Mouse (Mus musculus): ENCODE results near the gene Sycp2. TPM values are rescaled to one million over a fixed set of nuclear protein-coding genes. Genes with fewer than 3 reads are reported as not detected.
"Not testable (repeated sequence)": the region's sequence is repeated elsewhere in the genome, so short reads cannot be mapped to it uniquely, and the experiment has no call there.

Sycp2 gene
- polyA plus RNA-seq, 1 experiment from 2014 or later: 0.75 TPM

- H3K4me1 ChIP-seq (ENCODE audit: control insufficient read depth, insufficient read depth, low read length); ATAC-seq (ENCODE audit: low read depth); H3K9ac ChIP-seq (replicated peaks; ENCODE audit: low read depth, low read length); H3K36me3 ChIP-seq (ENCODE audit: control insufficient read depth, insufficient read depth, low read length); H3K9me3 ChIP-seq (ENCODE audit: control insufficient read depth, low read length); H3K27me3 ChIP-seq (ENCODE audit: control insufficient read depth, insufficient read depth, low read length); H3K4me2 ChIP-seq (ENCODE audit: low read depth, low read length); H3K4me3 ChIP-seq (ENCODE audit: low read depth, low read length); H3K27ac ChIP-seq (ENCODE audit: low read depth, low read length): not testable (repeated sequence)
Observed at GRCm38 (mm10) chr2:178342105-178342504, 65.4 kb downstream of the Sycp2 start.

GRCm38 (mm10) chr2:178339044-178339443, 68.4 kb downstream of the Sycp2 start:
- no peak overlapping the region for H3K4me3 ChIP-seq (ENCODE audit: low read depth, low read length)
- peaks cover 4% of the 10 kb centered on the region; the same call in 1 of the 2 replicates for H3K36me3 ChIP-seq (ENCODE audit: control insufficient read depth, insufficient read depth, low read length)
- no peaks in the 10 kb centered on the region for H3K9me3 ChIP-seq (ENCODE audit: control insufficient read depth, low read length)
- no peaks in the 10 kb centered on the region for H3K4me1 ChIP-seq (ENCODE audit: control insufficient read depth, insufficient read depth, low read length)
- 4% methylated on average over 2 of the region's 2 CpGs for WGBS
- H3K27ac ChIP-seq (ENCODE audit: low read depth, low read length): no peak overlapping the region
- no peaks in the 10 kb centered on the region for H3K27me3 ChIP-seq (ENCODE audit: control insufficient read depth, insufficient read depth, low read length)
- no peak overlapping the region for H3K4me2 ChIP-seq (ENCODE audit: low read depth, low read length)
- ATAC-seq (ENCODE audit: low read depth): 0 out of 2 replicates have a peak, but pooled peaks have one; percentile 31
- H3K9ac ChIP-seq (replicated peaks; ENCODE audit: low read depth, low read length): no peak overlapping the region

- H3K9ac ChIP-seq (replicated peaks; ENCODE audit: low read depth, low read length): no peak overlapping the region
- no peak for ATAC-seq (ENCODE audit: low read depth)
- no peaks in the 10 kb centered on the region for H3K9me3 ChIP-seq (ENCODE audit: control insufficient read depth, low read length)
- no peak overlapping the region for H3K4me2 ChIP-seq (ENCODE audit: low read depth, low read length)
- no peaks in the 10 kb centered on the region for H3K4me1 ChIP-seq (ENCODE audit: control insufficient read depth, insufficient read depth, low read length)
- no peak overlapping the region for H3K27ac ChIP-seq (ENCODE audit: low read depth, low read length)
- WGBS: 30% methylated on average over 1 of the region's 1 CpGs
- H3K36me3 ChIP-seq (ENCODE audit: control insufficient read depth, insufficient read depth, low read length): peaks cover 14% of the 10 kb centered on the region; the same call in 1 of the 2 replicates
- no peak overlapping the region for H3K4me3 ChIP-seq (ENCODE audit: low read depth, low read length)
- no peaks in the 10 kb centered on the region for H3K27me3 ChIP-seq (ENCODE audit: control insufficient read depth, insufficient read depth, low read length)
Observed at GRCm38 (mm10) chr2:178337878-178338277, 69.6 kb downstream of the Sycp2 start.

DNA sequence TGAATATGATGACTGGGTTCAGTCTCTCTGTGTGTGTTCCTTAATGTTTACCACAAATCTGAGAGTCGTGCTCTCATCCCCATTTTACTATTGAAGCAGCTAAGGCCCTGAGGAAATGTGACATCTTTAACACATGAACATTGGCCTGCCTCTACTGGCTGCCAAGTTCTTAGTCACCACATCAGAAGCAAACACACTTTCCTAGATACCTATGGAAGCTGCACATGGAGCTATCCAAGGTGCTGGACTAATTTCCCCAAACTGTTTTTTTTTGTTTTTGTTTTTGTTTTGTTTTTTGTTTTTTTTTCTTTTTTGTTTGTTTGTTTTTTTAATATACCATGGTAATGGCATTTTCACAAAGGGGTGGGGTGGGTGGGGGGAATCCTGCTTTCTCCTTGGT, 77.5 kb downstream of the Sycp2 start:
- Histone ChIP-seq H3K4me2 (ENCODE audit: low read depth, low read length) (peak overlapping the region; percentile 7; the same call in 1 of the 2 replicates), H3K4me3 (ENCODE audit: low read depth, low read length) (no peak overlapping the region), H3K27me3 (ENCODE audit: control insufficient read depth, insufficient read depth, low read length) (no peaks in the 10 kb centered on the region), H3K9me3 (ENCODE audit: control insufficient read depth, low read length) (no peaks in the 10 kb centered on the region), H3K36me3 (ENCODE audit: control insufficient read depth, insufficient read depth, low read length) (peaks cover 21% of the 10 kb centered on the region), H3K27ac (ENCODE audit: low read depth, low read length) (no peak overlapping the region), H3K9ac (replicated peaks; ENCODE audit: low read depth, low read length) (no peak overlapping the region), H3K4me1 (ENCODE audit: control insufficient read depth, insufficient read depth, low read length) (peaks cover 27% of the 10 kb centered on the region)
- ATAC-seq (ENCODE audit: low read depth): no peak
- WGBS: 71% methylated on average over 1 of the region's 1 CpGs

- H3K9ac ChIP-seq (replicated peaks; ENCODE audit: low read depth, low read length): no peak overlapping the region
- no peak overlapping the region; the same call in 1 of the 2 replicates for H3K27ac ChIP-seq (ENCODE audit: low read depth, low read length)
- no peak overlapping the region for H3K4me3 ChIP-seq (ENCODE audit: low read depth, low read length)
- no peaks in the 10 kb centered on the region for H3K27me3 ChIP-seq (ENCODE audit: control insufficient read depth, insufficient read depth, low read length)
- ATAC-seq (ENCODE audit: low read depth): no peak
- H3K36me3 ChIP-seq (ENCODE audit: control insufficient read depth, insufficient read depth, low read length): peaks cover 21% of the 10 kb centered on the region
- WGBS: 78% methylated on average over 5 of the region's 5 CpGs
- peak overlapping the region; percentile 7; the same call in 1 of the 2 replicates for H3K4me2 ChIP-seq (ENCODE audit: low read depth, low read length)
- peaks cover 27% of the 10 kb centered on the region for H3K4me1 ChIP-seq (ENCODE audit: control insufficient read depth, insufficient read depth, low read length)
- H3K9me3 ChIP-seq (ENCODE audit: control insufficient read depth, low read length): no peaks in the 10 kb centered on the region
Observed at GRCm38 (mm10) chr2:178329551-178329950, 77.9 kb downstream of the Sycp2 start.

GRCm38 (mm10) chr2:178327466-178328040, 79.9 kb downstream of the Sycp2 start:
- Histone ChIP-seq H3K4me1 (ENCODE audit: control insufficient read depth, insufficient read depth, low read length) (peaks cover 27% of the 10 kb centered on the region), H3K4me3 (ENCODE audit: low read depth, low read length) (peak overlapping the region; percentile 11; the same call in 1 of the 2 replicates), H3K27ac (ENCODE audit: low read depth, low read length) (peak overlapping the region; percentile 83), H3K9me3 (ENCODE audit: control insufficient read depth, low read length) (no peaks in the 10 kb centered on the region), H3K4me2 (ENCODE audit: low read depth, low read length) (peak overlapping the region; percentile 42), H3K27me3 (ENCODE audit: control insufficient read depth, insufficient read depth, low read length) (no peaks in the 10 kb centered on the region), H3K9ac (replicated peaks; ENCODE audit: low read depth, low read length) (peak overlapping the region; percentile 42; the same call in 1 of the 2 replicates), H3K36me3 (ENCODE audit: control insufficient read depth, insufficient read depth, low read length) (peaks cover 3% of the 10 kb centered on the region; the same call in 1 of the 2 replicates)
- 8% methylated on average over 12 of the region's 12 CpGs for WGBS
- peak; percentile 94 for ATAC-seq (ENCODE audit: low read depth)

- no peak overlapping the region for H3K4me3 ChIP-seq (ENCODE audit: low read depth, low read length)
- no peaks in the 10 kb centered on the region for H3K27me3 ChIP-seq (ENCODE audit: control insufficient read depth, insufficient read depth, low read length)
- H3K4me2 ChIP-seq (ENCODE audit: low read depth, low read length): peak overlapping the region; percentile 42; the same call in 1 of the 2 replicates
- H3K27ac ChIP-seq (ENCODE audit: low read depth, low read length): peak overlapping the region; percentile 83
- ATAC-seq (ENCODE audit: low read depth): peak; percentile 62
- peaks cover under 1% of the 10 kb centered on the region; the same call in 1 of the 2 replicates for H3K36me3 ChIP-seq (ENCODE audit: control insufficient read depth, insufficient read depth, low read length)
- no peak overlapping the region; the same call in 1 of the 2 replicates for H3K9ac ChIP-seq (replicated peaks; ENCODE audit: low read depth, low read length)
- H3K9me3 ChIP-seq (ENCODE audit: control insufficient read depth, low read length): no peaks in the 10 kb centered on the region
- peaks cover 27% of the 10 kb centered on the region for H3K4me1 ChIP-seq (ENCODE audit: control insufficient read depth, insufficient read depth, low read length)
- 8% methylated on average over 5 of the region's 5 CpGs for WGBS
Observed at GRCm38 (mm10) chr2:178326750-178327465, 80.6 kb downstream of the Sycp2 start.

- no peaks in the 10 kb centered on the region for H3K9me3 ChIP-seq (ENCODE audit: control insufficient read depth, low read length)
- H3K36me3 ChIP-seq (ENCODE audit: control insufficient read depth, insufficient read depth, low read length): no peaks in the 10 kb centered on the region
- no peak overlapping the region for H3K4me2 ChIP-seq (ENCODE audit: low read depth, low read length)
- H3K27ac ChIP-seq (ENCODE audit: low read depth, low read length): no peak overlapping the region
- no peak for ATAC-seq (ENCODE audit: low read depth)
- H3K27me3 ChIP-seq (ENCODE audit: control insufficient read depth, insufficient read depth, low read length): no peaks in the 10 kb centered on the region
- H3K4me1 ChIP-seq (ENCODE audit: control insufficient read depth, insufficient read depth, low read length): peaks cover 27% of the 10 kb centered on the region
- no peak overlapping the region for H3K9ac ChIP-seq (replicated peaks; ENCODE audit: low read depth, low read length)
- no peak overlapping the region for H3K4me3 ChIP-seq (ENCODE audit: low read depth, low read length)
- 96% methylated on average over 10 of the region's 10 CpGs for WGBS
Observed at GRCm38 (mm10) chr2:178326067-178326466, 81.4 kb downstream of the Sycp2 start.

- Histone ChIP-seq H3K9me3 (ENCODE audit: control insufficient read depth, low read length) (no peaks in the 10 kb centered on the region), H3K9ac (replicated peaks; ENCODE audit: low read depth, low read length) (no peak overlapping the region), H3K27me3 (ENCODE audit: control insufficient read depth, insufficient read depth, low read length) (no peaks in the 10 kb centered on the region), H3K36me3 (ENCODE audit: control insufficient read depth, insufficient read depth, low read length) (no peaks in the 10 kb centered on the region), H3K4me2 (ENCODE audit: low read depth, low read length) (no peak overlapping the region), H3K4me1 (ENCODE audit: control insufficient read depth, insufficient read depth, low read length) (peaks cover 27% of the 10 kb centered on the region), H3K4me3 (ENCODE audit: low read depth, low read length) (no peak overlapping the region), H3K27ac (ENCODE audit: low read depth, low read length) (no peak overlapping the region)
- 83% methylated on average over 4 of the region's 4 CpGs for WGBS
- ATAC-seq (ENCODE audit: low read depth): no peak
Observed at GRCm38 (mm10) chr2:178324818-178325217, 82.7 kb downstream of the Sycp2 start.
